Mouse (Mus musculus): ENCODE data around the gene Reps1. TPM values are rescaled to one million over a fixed set of nuclear protein-coding genes. Genes with fewer than 3 reads are reported as not detected.

Reps1 gene
- polyA plus RNA-seq, 1 experiment = 78.1 TPM

GRCm38 (mm10) chr10:18067761-18068446, 12.2 kb downstream of the Reps1 start:
- H3K4me3 ChIP-seq (ENCODE audit: low read depth, low read length) = no peak overlapping the region
- TF ChIP-seq EP300 (IDR thresholded peaks at IDR 0.05; ENCODE audit: insufficient read depth, low read depth, low read length) (no peak), POLR2A (IDR thresholded peaks at IDR 0.05; ENCODE audit: insufficient read depth, low read length) (no peak), CTCF (IDR thresholded peaks at IDR 0.05; ENCODE audit: low read depth, low read length) (no peak)
- no peaks in the 10 kb centered on the region for H3K9me3 ChIP-seq (replicated peaks; ENCODE audit: control insufficient read depth, insufficient read depth, low read length, poor library complexity, severe bottlenecking)
- no peaks in the 10 kb centered on the region for H3K36me3 ChIP-seq (ENCODE audit: control insufficient read depth, insufficient read depth, low read length, poor library complexity, severe bottlenecking)
- H3K9ac ChIP-seq (ENCODE audit: low read depth, poor library complexity, severe bottlenecking) = no peak overlapping the region
- no peak overlapping the region for H3K27ac ChIP-seq (ENCODE audit: insufficient read depth, low read length)
- H3K27me3 ChIP-seq (ENCODE audit: control insufficient read depth, insufficient read depth, low read length, poor library complexity, severe bottlenecking) = no peaks in the 10 kb centered on the region; the same call in 1 of the 2 replicates
- H3K4me1 ChIP-seq (ENCODE audit: control insufficient read depth, insufficient read depth, low read length) = no peaks in the 10 kb centered on the region

GRCm38 (mm10) chr10:18068880-18069279, 13.2 kb downstream of the Reps1 start:
- Histone ChIP-seq H3K27ac (ENCODE audit: insufficient read depth, low read length) (no peak overlapping the region), H3K9me3 (replicated peaks; ENCODE audit: control insufficient read depth, insufficient read depth, low read length, poor library complexity, severe bottlenecking) (no peaks in the 10 kb centered on the region), H3K9ac (ENCODE audit: low read depth, poor library complexity, severe bottlenecking) (no peak overlapping the region), H3K27me3 (ENCODE audit: control insufficient read depth, insufficient read depth, low read length, poor library complexity, severe bottlenecking) (no peaks in the 10 kb centered on the region; the same call in 1 of the 2 replicates), H3K4me3 (ENCODE audit: low read depth, low read length) (no peak overlapping the region), H3K4me1 (ENCODE audit: control insufficient read depth, insufficient read depth, low read length) (no peaks in the 10 kb centered on the region), H3K36me3 (ENCODE audit: control insufficient read depth, insufficient read depth, low read length, poor library complexity, severe bottlenecking) (no peaks in the 10 kb centered on the region)
- TF ChIP-seq CTCF (IDR thresholded peaks at IDR 0.05; ENCODE audit: low read depth, low read length) (no peak), POLR2A (IDR thresholded peaks at IDR 0.05; ENCODE audit: insufficient read depth, low read length) (no peak), EP300 (IDR thresholded peaks at IDR 0.05; ENCODE audit: insufficient read depth, low read depth, low read length) (no peak)

- TF ChIP-seq CTCF (IDR thresholded peaks at IDR 0.05; ENCODE audit: low read depth, low read length) = no peak
- TF ChIP-seq POLR2A (IDR thresholded peaks at IDR 0.05; ENCODE audit: insufficient read depth, low read length) = no peak
- TF ChIP-seq EP300 (IDR thresholded peaks at IDR 0.05; ENCODE audit: insufficient read depth, low read depth, low read length) = no peak
- no peaks in the 10 kb centered on the region for H3K4me1 ChIP-seq (ENCODE audit: control insufficient read depth, insufficient read depth, low read length)
- no peaks in the 10 kb centered on the region for H3K9me3 ChIP-seq (replicated peaks; ENCODE audit: control insufficient read depth, insufficient read depth, low read length, poor library complexity, severe bottlenecking)
- H3K36me3 ChIP-seq (ENCODE audit: control insufficient read depth, insufficient read depth, low read length, poor library complexity, severe bottlenecking) = no peaks in the 10 kb centered on the region
- no peak overlapping the region for H3K27ac ChIP-seq (ENCODE audit: insufficient read depth, low read length)
- no peaks in the 10 kb centered on the region; the same call in 1 of the 2 replicates for H3K27me3 ChIP-seq (ENCODE audit: control insufficient read depth, insufficient read depth, low read length, poor library complexity, severe bottlenecking)
- H3K4me3 ChIP-seq (ENCODE audit: low read depth, low read length) = no peak overlapping the region
- no peak overlapping the region for H3K9ac ChIP-seq (ENCODE audit: low read depth, poor library complexity, severe bottlenecking)
These were observed 13.9 kb downstream of the Reps1 start for GRCm38 (mm10) chr10:18069576-18069975.

- H3K9me3 ChIP-seq (replicated peaks; ENCODE audit: control insufficient read depth, insufficient read depth, low read length, poor library complexity, severe bottlenecking) = no peaks in the 10 kb centered on the region
- H3K27me3 ChIP-seq (ENCODE audit: control insufficient read depth, insufficient read depth, low read length, poor library complexity, severe bottlenecking) = no peaks in the 10 kb centered on the region; the same call in 1 of the 2 replicates
- no peak overlapping the region for H3K27ac ChIP-seq (ENCODE audit: insufficient read depth, low read length)
- TF ChIP-seq EP300 (IDR thresholded peaks at IDR 0.05; ENCODE audit: insufficient read depth, low read depth, low read length) = no peak
- H3K36me3 ChIP-seq (ENCODE audit: control insufficient read depth, insufficient read depth, low read length, poor library complexity, severe bottlenecking) = no peaks in the 10 kb centered on the region
- no peak overlapping the region for H3K9ac ChIP-seq (ENCODE audit: low read depth, poor library complexity, severe bottlenecking)
- H3K4me1 ChIP-seq (ENCODE audit: control insufficient read depth, insufficient read depth, low read length) = no peaks in the 10 kb centered on the region
- no peak overlapping the region for H3K4me3 ChIP-seq (ENCODE audit: low read depth, low read length)
These were observed 14.5 kb downstream of the Reps1 start for GRCm38 (mm10) chr10:18070144-18070543.

- Histone ChIP-seq H3K36me3 (ENCODE audit: control insufficient read depth, insufficient read depth, low read length, poor library complexity, severe bottlenecking) (no peaks in the 10 kb centered on the region), H3K4me1 (ENCODE audit: control insufficient read depth, insufficient read depth, low read length) (no peaks in the 10 kb centered on the region), H3K27me3 (ENCODE audit: control insufficient read depth, insufficient read depth, low read length, poor library complexity, severe bottlenecking) (no peaks in the 10 kb centered on the region; the same call in 1 of the 2 replicates), H3K27ac (ENCODE audit: insufficient read depth, low read length) (no peak overlapping the region), H3K9me3 (replicated peaks; ENCODE audit: control insufficient read depth, insufficient read depth, low read length, poor library complexity, severe bottlenecking) (no peaks in the 10 kb centered on the region), H3K4me3 (ENCODE audit: low read depth, low read length) (no peak overlapping the region), H3K9ac (ENCODE audit: low read depth, poor library complexity, severe bottlenecking) (no peak overlapping the region)
- no peak for TF ChIP-seq POLR2A (IDR thresholded peaks at IDR 0.05; ENCODE audit: insufficient read depth, low read length)
- TF ChIP-seq EP300 (IDR thresholded peaks at IDR 0.05; ENCODE audit: insufficient read depth, low read depth, low read length) = no peak
- TF ChIP-seq CTCF (IDR thresholded peaks at IDR 0.05; ENCODE audit: low read depth, low read length) = no peak
These were observed 15.0 kb downstream of the Reps1 start for GRCm38 (mm10) chr10:18070616-18071015.

GRCm38 (mm10) chr10:18072871-18073270, 17.2 kb downstream of the Reps1 start:
- H3K4me3 ChIP-seq (ENCODE audit: low read depth, low read length) = no peak overlapping the region
- no peak for TF ChIP-seq EP300 (IDR thresholded peaks at IDR 0.05; ENCODE audit: insufficient read depth, low read depth, low read length)
- no peak for TF ChIP-seq POLR2A (IDR thresholded peaks at IDR 0.05; ENCODE audit: insufficient read depth, low read length)
- TF ChIP-seq CTCF (IDR thresholded peaks at IDR 0.05; ENCODE audit: low read depth, low read length) = no peak
- H3K27ac ChIP-seq (ENCODE audit: insufficient read depth, low read length) = no peak overlapping the region
- no peaks in the 10 kb centered on the region; the same call in 1 of the 2 replicates for H3K27me3 ChIP-seq (ENCODE audit: control insufficient read depth, insufficient read depth, low read length, poor library complexity, severe bottlenecking)
- H3K4me1 ChIP-seq (ENCODE audit: control insufficient read depth, insufficient read depth, low read length) = no peaks in the 10 kb centered on the region
- H3K9ac ChIP-seq (ENCODE audit: low read depth, poor library complexity, severe bottlenecking) = no peak overlapping the region
- H3K36me3 ChIP-seq (ENCODE audit: control insufficient read depth, insufficient read depth, low read length, poor library complexity, severe bottlenecking) = no peaks in the 10 kb centered on the region
- no peaks in the 10 kb centered on the region for H3K9me3 ChIP-seq (replicated peaks; ENCODE audit: control insufficient read depth, insufficient read depth, low read length, poor library complexity, severe bottlenecking)

Data from ES-Bruce4 (cell line).